Mouse (Mus musculus): ENCODE data around the gene Bud31.

GRCm38 (mm10) chr5:145096195-145096594 lies 44.0 kb upstream of the Bud31 start:
- TF ChIP-seq CTCF (conservative IDR thresholded peaks at IDR 0.05 in 1 of 2, IDR thresholded peaks at IDR 0.05 in 1 of 2; ENCODE audit: low read depth in 2 of 2, low read length in 2 of 2) (no peak), ZNF384 (IDR thresholded peaks at IDR 0.05; ENCODE audit: low read depth, low read length) (no peak), POLR2A (IDR thresholded peaks at IDR 0.05; ENCODE audit: low read depth, low read length) (no peak), JUND (conservative IDR thresholded peaks at IDR 0.05; ENCODE audit: low read depth, low read length) (no peak)
